Mouse (Mus musculus) kidney, postnatal 0 days (tissue): ENCODE measurements around the gene Fchsd2. TPM values are rescaled to one million over a fixed set of nuclear protein-coding genes. Genes with fewer than 3 reads are reported as not detected.

Source experiments
- ATAC-seq: fragments of 200-750 bp; cut with Nextera tagmentation; replicated peaks from 2 replicates; pipeline ENCODE4 v1.8.0; 2017; ENCODE audit warnings: low read depth, moderate number of reproducible peaks, moderate TSS enrichment, moderate library complexity; ENCODE audit not compliant: low FRiP score
- DNase-seq: peaks from one replicate; pipeline ENCODE4 v3.0.0-alpha.2; 2016; ENCODE audit warnings: low spot score
- H3K27ac ChIP-seq: fragments of 300-500 bp; sonication (generic); 2 replicates; pipeline ENCODE4 v1.5.1; 2014; ENCODE audit warnings: mild to moderate bottlenecking
- H3K27me3 ChIP-seq: fragments of 300-500 bp; sonication (generic); 2 replicates; pipeline ENCODE4 v1.6.1; 2014; ENCODE audit warnings: low read length, mixed read lengths; ENCODE audit not compliant: insufficient read depth
- H3K36me3 ChIP-seq: fragments of 300-500 bp; sonication (generic); 2 replicates; pipeline ENCODE4 v1.6.1; 2014; ENCODE audit warnings: low read length, mixed read lengths; ENCODE audit not compliant: insufficient read depth
- H3K4me1 ChIP-seq: fragments of 300-500 bp; sonication (generic); replicated peaks from 2 replicates; pipeline ENCODE4 v1.6.1; 2014; ENCODE audit warnings: antibody characterized with exemption, low read length, mixed read lengths; ENCODE audit not compliant: insufficient read depth
- H3K4me2 ChIP-seq: fragments of 300-500 bp; sonication (generic); 2 replicates; pipeline ENCODE4 v1.6.1; 2014; ENCODE audit warnings: mild to moderate bottlenecking, low read length, moderate library complexity, mixed read lengths
- H3K4me3 ChIP-seq: fragments of 300-500 bp; sonication (generic); replicated peaks from 2 replicates; pipeline ENCODE4 v1.5.1; 2014; ENCODE audit warnings: low read depth, low read length
- H3K9ac ChIP-seq: fragments of 300-500 bp; sonication (generic); 2 replicates; pipeline ENCODE4 v1.6.1; 2014; ENCODE audit warnings: low read depth, low read length
- H3K9me3 ChIP-seq: fragments of 300-500 bp; sonication (generic); replicated peaks from 2 replicates; pipeline ENCODE4 v1.6.1; 2016; ENCODE audit warnings: low read length, inconsistent platforms, mixed read lengths
- CTCF ChIP-seq: IDR thresholded peaks from 2 replicates; pipeline ENCODE4 v1.5.1; 2016; ENCODE audit warnings: antibody characterized with exemption, low read depth, mild to moderate bottlenecking, moderate library complexity
- WGBS: fragments of 180-500 bp; shearing (Covaris S2); extraction: QIAGEN DNeasy Blood & Tissue Kit; methylation state at CpG from one replicate; pipeline ENCODE4 v1.1.7; 2014; 5-methylcytosine and 5-hydroxymethylcytosine counted together
- polyA plus RNA-seq: library from polyadenylated mRNA; unstranded; fragments of >200 nt; fragmentation: Nextera tagmentation; extraction: Ambion mirVana; gene quantifications from 2 replicates; pipeline ENCODE4 v1.2.1, GENCODE M21; 2015

The Fchsd2 gene
- polyA plus RNA-seq, 1 experiment from 2014 or later, result 15.9 TPM

GRCm38 (mm10) chr7:101253071-101253470 lies 160.4 kb downstream of the Fchsd2 start:
- no peaks in the 10 kb centered on the region for H3K27me3 ChIP-seq
- H3K4me2 ChIP-seq, result no peak overlapping the region
- WGBS, result 42% methylated on average over 2 of the region's 2 CpGs
- no peak overlapping the region for H3K9ac ChIP-seq
- no peak for TF ChIP-seq CTCF
- no peaks in the 10 kb centered on the region for H3K9me3 ChIP-seq
- no peak overlapping the region for H3K4me3 ChIP-seq
- no peak for ATAC-seq
- DNase-seq, result no peak
- H3K4me1 ChIP-seq, result no peaks in the 10 kb centered on the region
- 0 out of 2 replicates have a peak, but pooled peaks cover 2% of the 10 kb centered on the region for H3K36me3 ChIP-seq
- H3K27ac ChIP-seq, result no peak overlapping the region

DNA sequence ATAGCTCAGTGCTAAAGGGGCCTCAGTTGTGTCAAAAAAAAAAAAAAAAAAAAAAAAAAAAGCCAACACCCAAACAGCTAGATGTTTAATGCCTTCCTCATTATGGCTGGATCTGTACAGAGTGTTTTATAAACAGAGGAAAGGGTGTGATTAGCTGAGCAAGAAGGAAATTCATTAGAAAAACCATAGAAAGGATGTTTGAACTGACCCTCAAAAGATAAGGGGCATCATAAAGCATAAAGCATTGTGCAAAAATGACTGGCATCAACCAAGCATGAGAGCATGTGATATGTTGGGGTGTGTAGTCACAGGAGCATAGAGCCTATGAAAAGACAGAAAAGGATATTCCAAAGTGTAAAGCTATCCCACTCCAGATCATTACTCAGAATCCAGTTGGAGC lies 165.8 kb downstream of the Fchsd2 start:
- Histone ChIP-seq H3K9ac (no peak overlapping the region), H3K9me3 (no peaks in the 10 kb centered on the region), H3K36me3 (peaks cover 19% of the 10 kb centered on the region), H3K27ac (no peak overlapping the region), H3K27me3 (no peaks in the 10 kb centered on the region), H3K4me2 (no peak overlapping the region), H3K4me1 (no peaks in the 10 kb centered on the region), H3K4me3 (no peak overlapping the region)
- DNase-seq (no peak), ATAC-seq (no peak)
- no peak for TF ChIP-seq CTCF

GRCm38 (mm10) chr7:101261941-101262546 lies 169.4 kb downstream of the Fchsd2 start:
- Histone ChIP-seq H3K4me2 (no peak overlapping the region), H3K9me3 (no peaks in the 10 kb centered on the region), H3K9ac (no peak overlapping the region), H3K4me3 (no peak overlapping the region), H3K4me1 (no peaks in the 10 kb centered on the region), H3K27me3 (no peaks in the 10 kb centered on the region), H3K27ac (no peak overlapping the region), H3K36me3 (peaks cover 21% of the 10 kb centered on the region)
- DNase-seq, result no peak
- no peak for ATAC-seq
- WGBS, result 95% methylated on average over 4 of the region's 4 CpGs
- TF ChIP-seq CTCF, result no peak

DNA sequence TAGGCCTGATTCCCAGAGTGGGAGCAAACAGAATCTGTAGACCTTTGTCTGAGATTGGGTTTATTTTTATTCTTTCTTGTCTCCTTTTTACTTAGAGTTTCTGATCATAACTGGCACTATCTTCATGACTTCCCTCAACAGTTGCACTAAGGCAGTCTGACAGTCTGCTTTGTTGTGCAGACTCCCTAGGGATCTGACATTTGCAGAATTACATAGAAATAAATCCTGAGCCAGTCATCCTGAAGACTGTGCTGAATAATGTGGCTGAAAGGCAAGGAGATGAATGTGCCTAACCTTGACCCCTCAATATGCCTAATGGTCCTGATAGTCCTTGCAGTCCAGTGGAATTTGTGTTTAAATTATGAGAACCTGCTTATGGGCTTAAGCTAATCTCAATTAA lies 170.8 kb downstream of the Fchsd2 start:
- Histone ChIP-seq H3K27ac (no peak overlapping the region), H3K9me3 (no peaks in the 10 kb centered on the region), H3K4me2 (no peak overlapping the region), H3K27me3 (no peaks in the 10 kb centered on the region), H3K36me3 (peaks cover 21% of the 10 kb centered on the region), H3K4me3 (no peak overlapping the region), H3K4me1 (no peaks in the 10 kb centered on the region), H3K9ac (no peak overlapping the region)
- no peak for TF ChIP-seq CTCF
- DNase-seq (no peak), ATAC-seq (no peak)

DNA sequence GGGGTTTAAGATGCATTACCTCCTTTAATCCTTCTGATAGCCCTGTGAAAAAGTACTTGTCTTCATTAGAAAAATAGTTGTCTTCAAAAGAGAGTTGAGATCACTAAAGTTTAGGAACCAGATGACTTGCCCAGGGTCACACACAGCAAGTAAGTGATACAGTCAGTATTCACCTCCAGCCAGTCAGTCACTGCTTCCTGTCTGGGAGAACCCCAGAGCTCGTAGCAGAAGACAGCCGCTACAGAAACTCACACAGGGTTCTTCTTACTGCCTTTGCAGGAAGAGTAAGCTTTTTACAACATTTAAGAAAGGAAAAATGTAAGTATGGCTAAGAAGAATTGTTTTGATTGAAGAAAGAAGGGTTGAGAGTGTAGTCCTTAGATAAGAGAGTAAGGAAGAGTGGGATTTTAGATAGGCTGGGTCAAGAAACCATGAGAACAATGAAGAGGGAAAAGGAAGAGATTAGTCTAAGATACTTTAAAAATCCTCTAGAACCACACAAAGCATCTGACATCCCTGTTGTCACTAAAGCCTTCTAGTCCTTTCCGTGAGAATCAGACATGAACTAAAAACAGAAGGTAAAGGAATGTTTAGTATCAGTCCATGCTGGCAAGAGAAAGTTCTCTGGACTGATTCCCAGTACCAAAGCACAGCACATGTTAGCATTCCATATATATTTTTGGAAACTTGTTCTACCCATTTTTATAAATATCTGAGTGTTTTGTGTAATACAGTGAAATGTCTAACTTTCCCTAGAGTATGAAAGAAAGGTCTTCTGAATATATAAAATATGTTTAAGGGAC lies 175.0 kb downstream of the Fchsd2 start:
- Histone ChIP-seq H3K4me2 (no peak overlapping the region), H3K27me3 (no peaks in the 10 kb centered on the region), H3K4me1 (no peaks in the 10 kb centered on the region), H3K9me3 (no peaks in the 10 kb centered on the region), H3K36me3 (peaks cover 6% of the 10 kb centered on the region; the same call in 1 of the 2 replicates), H3K27ac (0 out of 2 replicates have a peak overlapping the region, but pooled peaks have one; percentile 15), H3K9ac (no peak overlapping the region), H3K4me3 (no peak overlapping the region)
- no peak for TF ChIP-seq CTCF
- WGBS, result 62% methylated on average over 3 of the region's 3 CpGs
- DNase-seq, result no peak
- no peak for ATAC-seq

GRCm38 (mm10) chr7:101271602-101272001 lies 178.9 kb downstream of the Fchsd2 start:
- 73% methylated on average over 1 of the region's 1 CpGs for WGBS

More at GRCm38 (mm10) chr7:101271602-101272001, 178.9 kb downstream of the Fchsd2 start:
- H3K27me3 ChIP-seq, result no peaks in the 10 kb centered on the region
- ATAC-seq (no peak), DNase-seq (no peak)
- peak; percentile 52 for TF ChIP-seq CTCF
- no peak overlapping the region for H3K4me3 ChIP-seq
- no peak overlapping the region for H3K9ac ChIP-seq
- H3K4me1 ChIP-seq, result no peaks in the 10 kb centered on the region
- no peak overlapping the region for H3K27ac ChIP-seq
- peaks cover 10% of the 10 kb centered on the region for H3K36me3 ChIP-seq
- H3K4me2 ChIP-seq, result no peak overlapping the region
- no peaks in the 10 kb centered on the region for H3K9me3 ChIP-seq
